Mouse (Mus musculus) heart, embryonic 16.5 days (tissue): ENCODE data around the gene Serpina1f. TPM values are rescaled to one million over a fixed set of nuclear protein-coding genes. Genes with fewer than 3 reads are reported as not detected.

Source experiments
- polyA plus RNA-seq: library from polyadenylated mRNA; unstranded; fragments of >200 nt; fragmentation: Nextera tagmentation; extraction: Ambion mirVana; gene quantifications from 2 replicates; pipeline ENCODE4 v1.2.1, GENCODE M21; 2015

The Serpina1f gene
- polyA plus RNA-seq, 1 experiment from 2014 or later = not detected

Other genes with a start within 250 kb of the Serpina1f start
- 0.17 and 0.38 TPM in 2 replicates for gene Ifi27l2b, start 238.3 kb downstream of the Serpina1f start, polyA plus RNA-seq
- 0.17 and 0.35 TPM in 2 replicates for gene Ppp4r4, start 163.2 kb downstream of the Serpina1f start, polyA plus RNA-seq
- gene Serpina10, start 64.1 kb downstream of the Serpina1f start, polyA plus RNA-seq = 0.10 TPM in 1 of 2 replicates, not detected in the other
- 1.2 and 1.7 TPM in 2 replicates for gene Serpina6, start 38.3 kb downstream of the Serpina1f start, polyA plus RNA-seq
- gene Serpina16, start 19.4 kb downstream of the Serpina1f start, polyA plus RNA-seq = not detected in 2 replicates
- 0.35 and 0.43 TPM in 2 replicates for gene Serpina1d, start 78.1 kb upstream of the Serpina1f start, polyA plus RNA-seq
- 1.1 and 1.4 TPM in 2 replicates for gene Serpina1b, start 134.8 kb upstream of the Serpina1f start, polyA plus RNA-seq
- gene Serpina1a, start 168.0 kb upstream of the Serpina1f start, polyA plus RNA-seq = 0.85 and 0.90 TPM in 2 replicates
- gene Serpina1c, start 209.4 kb upstream of the Serpina1f start, polyA plus RNA-seq = 0.55 TPM in 1 of 2 replicates, not detected in the other